34 mouse cellular contexts compared by ENCODE assay signal in genomic region chr6:50799963-50800362, GRCm38 (mm10).
"Had no signal": no experiment of that assay in that cellular context is flagged by ENCODE, and none has a peak within 500 bp of the region (broad histone marks: within the 10 kb centered on the region; RNA-seq: fewer than 3 reads in every experiment).

No protein-coding gene starts in this region.

- H3K4me3 ChIP-seq: heart, embryonic 10.5 days; heart, embryonic 12.5 days; heart, embryonic 13.5 days; heart, embryonic 15.5 days; hindbrain, embryonic 10.5 days; hindbrain, embryonic 13.5 days; hindbrain, embryonic 15.5 days; intestine, embryonic 15.5 days; kidney, embryonic 15.5 days; layer of hippocampus, adult 2 months; left cerebral cortex, adult 2 months had no signal

- H3K9ac ChIP-seq: heart, embryonic 12.5 days; heart, embryonic 13.5 days; heart, embryonic 15.5 days; hindbrain, embryonic 13.5 days; hindbrain, embryonic 14.5 days; hindbrain, embryonic 15.5 days; intestine, embryonic 15.5 days; kidney, embryonic 15.5 days had no signal

- H3K4me1 ChIP-seq: heart, embryonic 12.5 days; heart, embryonic 13.5 days; heart, embryonic 15.5 days; intestine, embryonic 15.5 days had no signal

- H3K9me3 ChIP-seq: heart, embryonic 10.5 days; heart, embryonic 12.5 days; heart, embryonic 13.5 days; heart, embryonic 15.5 days; hindbrain, embryonic 10.5 days; hindbrain, embryonic 13.5 days; hindbrain, embryonic 15.5 days; intestine, embryonic 15.5 days; kidney, embryonic 15.5 days had no signal

- H3K36me3 ChIP-seq: heart, embryonic 10.5 days; heart, embryonic 12.5 days; heart, embryonic 13.5 days; heart, embryonic 15.5 days; hindbrain, embryonic 10.5 days; hindbrain, embryonic 13.5 days; hindbrain, embryonic 15.5 days; intestine, embryonic 15.5 days; kidney, embryonic 15.5 days had no signal

- DNase-seq: heart, postnatal 10 days; heart, postnatal 14 days; heart, postnatal 36 days; heart, postnatal 4 days; kidney, adult 11 months; kidney, adult 18-20 months; kidney, adult 2 months; kidney, adult 8-10 months; kidney, adult 9 months; kidney, postnatal 10 days; kidney, postnatal 14 days; kidney, postnatal 25 days; kidney, postnatal 36 days; kidney, postnatal 4 days; layer of hippocampus, adult 9-11 months; layer of hippocampus, postnatal 36 days had no signal

- H3K27me3 ChIP-seq: heart, embryonic 13.5 days; hindbrain, embryonic 13.5 days; hindbrain, embryonic 15.5 days had no signal

- ATAC-seq: hindbrain, embryonic 16.5 days; inflammation-experienced regulatory T-cells, adult 6 months; intestine, embryonic 15.5 days; intestine, embryonic 16.5 days; intestine, postnatal 0 days had no signal

- H3K4me2 ChIP-seq: heart, embryonic 11.5 days; heart, embryonic 12.5 days; heart, embryonic 13.5 days; heart, embryonic 15.5 days; hindbrain, embryonic 13.5 days; hindbrain, embryonic 14.5 days; hindbrain, embryonic 15.5 days; intestine, embryonic 15.5 days; kidney, embryonic 15.5 days had no signal

- H3K27ac ChIP-seq: heart, embryonic 10.5 days; heart, embryonic 13.5 days; heart, embryonic 15.5 days; hindbrain, embryonic 10.5 days; hindbrain, embryonic 13.5 days; hindbrain, embryonic 14.5 days; hindbrain, embryonic 15.5 days; intestine, embryonic 15.5 days; kidney, embryonic 15.5 days; kidney, postnatal 0 days; layer of hippocampus, adult 2 months; left cerebral cortex, adult 2 months had no signal
